Mouse (Mus musculus) midbrain, embryonic 11.5 days (tissue): ENCODE measurements around the gene Gipc3. TPM values are rescaled to one million over a fixed set of nuclear protein-coding genes. Genes with fewer than 3 reads are reported as not detected.

Experiments used
- ATAC-seq: fragments of 200-750 bp; cut with Nextera tagmentation; 2 replicates; pipeline ENCODE4 v1.8.0; 2017; ENCODE audit warnings: moderate TSS enrichment, moderate library complexity; ENCODE audit not compliant: low FRiP score
- DNase-seq: peaks from one replicate; pipeline ENCODE4 v3.0.0; 2015; ENCODE audit warnings: low spot score; ENCODE audit errors: missing footprints
- H3K27ac ChIP-seq: fragments of 300-500 bp; sonication (generic); 2 replicates; pipeline ENCODE4 v1.5.1; 2014; ENCODE audit warnings: low read depth, low read length
- H3K27me3 ChIP-seq: fragments of 300-500 bp; sonication (generic); 2 replicates; pipeline ENCODE4 v1.6.1; 2014; ENCODE audit warnings: mild to moderate bottlenecking, low read length, moderate library complexity, mixed read lengths; ENCODE audit not compliant: control insufficient read depth, insufficient read depth
- H3K36me3 ChIP-seq: fragments of 300-500 bp; sonication (generic); 2 replicates; pipeline ENCODE4 v1.6.1; 2014; ENCODE audit warnings: mild to moderate bottlenecking, low read length, moderate library complexity, mixed read lengths; ENCODE audit not compliant: control insufficient read depth, insufficient read depth
- H3K4me1 ChIP-seq: fragments of 300-500 bp; sonication (generic); 2 replicates; pipeline ENCODE4 v1.6.1; 2014; ENCODE audit warnings: low read length; ENCODE audit not compliant: control insufficient read depth, insufficient read depth
- H3K4me2 ChIP-seq: fragments of 300-500 bp; sonication (generic); 2 replicates; pipeline ENCODE4 v1.6.1; 2014; ENCODE audit warnings: mild to moderate bottlenecking, moderate library complexity
- H3K4me3 ChIP-seq: fragments of 300-500 bp; sonication (generic); 2 replicates; pipeline ENCODE4 v1.5.1; 2014; ENCODE audit warnings: low read depth, low read length
- H3K9ac ChIP-seq: fragments of 300-500 bp; sonication (generic); 2 replicates; pipeline ENCODE4 v1.6.1; 2014; ENCODE audit warnings: low read length
- H3K9me3 ChIP-seq: fragments of 300-500 bp; sonication (generic); 2 replicates; pipeline ENCODE4 v1.6.1; 2016; ENCODE audit warnings: low read length; ENCODE audit not compliant: control insufficient read depth
- WGBS: fragments of 180-500 bp; shearing (Covaris S2); extraction: QIAGEN DNeasy Blood & Tissue Kit; methylation state at CpG from one replicate; pipeline ENCODE4 v1.1.7; 2014; 5-methylcytosine and 5-hydroxymethylcytosine counted together
- polyA plus RNA-seq: library from polyadenylated mRNA; unstranded; fragments of >200 nt; fragmentation: Nextera tagmentation; extraction: Ambion mirVana; gene quantifications from 2 replicates; pipeline ENCODE4 v1.2.1, GENCODE M21; 2014

The Gipc3 gene
- polyA plus RNA-seq, 1 experiment from 2014 or later, result 0.04 TPM

DNA sequence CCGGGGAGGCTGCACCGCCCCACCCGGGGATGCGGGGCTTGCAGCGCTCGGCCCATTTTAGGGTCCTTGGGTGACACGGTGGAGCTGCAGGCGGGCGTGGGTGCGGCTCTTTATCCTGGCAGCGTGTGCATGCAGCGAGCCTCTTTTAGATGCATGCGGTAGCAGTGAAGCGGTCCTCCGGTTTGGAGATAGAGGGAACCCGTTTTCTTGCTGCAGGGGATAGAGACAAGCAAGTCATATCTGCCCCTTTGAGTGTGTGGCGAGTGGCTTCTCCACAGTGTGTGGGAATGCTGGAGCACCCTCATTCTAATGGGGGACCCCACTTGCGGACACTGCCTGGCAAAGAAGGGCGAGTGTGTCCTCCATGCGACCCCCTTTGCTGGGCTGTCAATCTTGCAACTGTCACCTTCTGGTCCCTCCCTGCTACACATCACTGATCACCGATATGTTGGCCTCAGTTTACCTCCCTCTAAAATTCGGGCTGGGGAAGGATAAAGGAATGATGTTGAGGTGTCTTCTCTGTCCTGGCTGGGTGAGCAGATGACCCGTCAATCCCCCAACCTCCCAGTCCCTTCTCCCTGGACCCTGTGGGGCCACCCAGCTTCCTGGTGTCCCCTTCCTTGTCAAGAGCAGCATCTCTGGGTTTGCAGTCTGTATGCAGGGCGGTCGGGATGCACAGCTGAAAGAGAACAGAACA is 49.6 kb downstream of the Gipc3 start:
- peaks cover 23% of the 10 kb centered on the region for H3K27me3 ChIP-seq
- ATAC-seq (no peak), DNase-seq (no peak)
- no peaks in the 10 kb centered on the region for H3K36me3 ChIP-seq
- peak overlapping the region; percentile 80 for H3K27ac ChIP-seq
- H3K4me2 ChIP-seq, result peak overlapping the region; percentile 64
- no peaks in the 10 kb centered on the region for H3K9me3 ChIP-seq
- H3K4me3 ChIP-seq, result peak overlapping the region; percentile 89
- peak overlapping the region; percentile 88 for H3K9ac ChIP-seq
- 5% methylated on average over 25 of the region's 25 CpGs for WGBS
- H3K4me1 ChIP-seq, result peaks cover 11% of the 10 kb centered on the region

DNA sequence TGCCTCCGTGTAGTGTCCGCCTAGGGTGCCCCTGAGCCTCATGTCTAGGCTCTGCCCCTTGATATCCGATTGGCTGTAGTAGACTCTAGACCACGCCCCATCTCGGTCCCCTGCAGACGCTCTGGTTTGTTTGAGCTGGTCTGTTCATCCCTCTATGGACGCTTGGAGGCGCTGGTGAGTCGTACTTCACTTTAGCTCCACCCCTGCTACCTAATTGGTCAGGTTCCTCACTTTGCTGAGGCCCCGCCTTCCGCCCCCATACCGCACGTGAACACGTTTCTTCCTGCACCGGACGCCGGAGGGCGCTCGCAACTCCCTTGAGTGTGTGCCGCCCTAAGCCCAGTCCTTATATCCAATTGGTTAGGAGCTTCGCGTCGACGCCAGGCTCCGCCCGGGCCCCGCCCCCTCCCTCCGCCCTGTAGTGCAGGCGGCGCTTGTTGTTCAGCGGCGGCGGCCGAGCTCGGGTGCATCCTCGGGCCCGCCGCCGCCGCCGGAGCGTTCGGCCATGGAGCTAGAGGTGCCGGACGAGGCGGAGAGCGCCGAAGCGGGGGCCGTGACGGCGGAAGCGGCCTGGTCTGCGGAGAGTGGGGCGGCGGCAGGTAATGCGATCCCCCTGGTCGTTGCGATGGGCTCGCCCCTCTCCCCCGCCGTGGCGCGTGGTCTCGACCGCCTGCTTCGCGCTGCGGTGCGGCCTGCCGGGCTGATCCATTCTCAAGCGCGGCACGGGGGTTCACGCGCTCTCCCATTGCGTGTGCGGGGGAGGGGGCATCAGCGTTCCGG is 50.3 kb downstream of the Gipc3 start, which contains the start of gene Pip5k1c:
Gene Pip5k1c (plus strand): TSS at position 410 of the 780 bp plus-strand sequence.
- peaks cover 23% of the 10 kb centered on the region for H3K27me3 ChIP-seq
- H3K4me1 ChIP-seq, result peaks cover 11% of the 10 kb centered on the region
- ATAC-seq, result peak; percentile 95

DNA sequence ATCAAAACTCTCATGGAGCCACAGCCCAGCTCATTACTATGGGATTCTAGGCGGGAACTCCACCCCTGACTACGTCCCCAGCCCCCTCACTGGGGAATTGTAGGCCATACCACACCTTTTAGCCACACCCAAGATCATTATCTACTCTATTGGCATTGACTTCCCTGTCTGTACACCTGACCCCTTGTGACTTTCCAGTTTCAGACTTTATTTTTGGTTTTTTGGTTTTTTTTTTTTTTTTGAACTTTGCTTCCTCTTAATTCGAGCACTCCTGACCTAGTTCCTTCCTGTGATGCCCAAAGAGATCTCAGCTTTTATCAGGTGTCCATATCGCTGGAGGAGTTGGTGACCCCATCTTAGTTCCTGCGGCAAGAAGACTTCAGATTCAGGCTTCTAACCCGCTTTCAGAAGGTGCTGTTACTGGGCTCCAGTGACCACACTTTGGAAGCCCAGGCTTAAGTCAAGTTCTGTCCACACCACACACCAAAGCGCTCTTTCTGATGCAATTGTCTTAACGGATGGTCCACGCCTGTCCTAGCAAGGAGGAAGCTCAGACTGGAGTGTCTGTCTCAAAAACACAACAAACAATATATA is 51.5 kb downstream of the Gipc3 start, which contains the start of gene Tjp3:
Gene Tjp3 (minus strand): TSS at position 71 of the 594 bp plus-strand sequence.
- Histone ChIP-seq H3K4me1 (peaks cover 11% of the 10 kb centered on the region), H3K9me3 (no peaks in the 10 kb centered on the region), H3K4me2 (no peak within 1 kb of the TSS), H3K4me3 (no peak within 1 kb of the TSS), H3K27ac (no peak within 1 kb of the TSS), H3K27me3 (peaks cover 23% of the 10 kb centered on the region), H3K9ac (no peak within 1 kb of the TSS), H3K36me3 (no peaks in the 10 kb centered on the region)
- 79% methylated on average over 9 of the region's 9 CpGs for WGBS
- ATAC-seq (no peak), DNase-seq (no peak)

More for the DNA sequence above, 50.3 kb downstream of the Gipc3 start, which contains the start of gene Pip5k1c:
- no peaks in the 10 kb centered on the region for H3K36me3 ChIP-seq
- under 1% methylated on average over 75 of the region's 80 CpGs for WGBS
- H3K9me3 ChIP-seq, result no peaks in the 10 kb centered on the region
- H3K9ac ChIP-seq, result peak within 1 kb of the TSS; percentile 88
- peak within 1 kb of the TSS; percentile 64 for H3K4me2 ChIP-seq
- H3K4me3 ChIP-seq, result peak within 1 kb of the TSS; percentile 89
- peak; percentile 100 for DNase-seq
- H3K27ac ChIP-seq, result peak within 1 kb of the TSS; percentile 80

DNA sequence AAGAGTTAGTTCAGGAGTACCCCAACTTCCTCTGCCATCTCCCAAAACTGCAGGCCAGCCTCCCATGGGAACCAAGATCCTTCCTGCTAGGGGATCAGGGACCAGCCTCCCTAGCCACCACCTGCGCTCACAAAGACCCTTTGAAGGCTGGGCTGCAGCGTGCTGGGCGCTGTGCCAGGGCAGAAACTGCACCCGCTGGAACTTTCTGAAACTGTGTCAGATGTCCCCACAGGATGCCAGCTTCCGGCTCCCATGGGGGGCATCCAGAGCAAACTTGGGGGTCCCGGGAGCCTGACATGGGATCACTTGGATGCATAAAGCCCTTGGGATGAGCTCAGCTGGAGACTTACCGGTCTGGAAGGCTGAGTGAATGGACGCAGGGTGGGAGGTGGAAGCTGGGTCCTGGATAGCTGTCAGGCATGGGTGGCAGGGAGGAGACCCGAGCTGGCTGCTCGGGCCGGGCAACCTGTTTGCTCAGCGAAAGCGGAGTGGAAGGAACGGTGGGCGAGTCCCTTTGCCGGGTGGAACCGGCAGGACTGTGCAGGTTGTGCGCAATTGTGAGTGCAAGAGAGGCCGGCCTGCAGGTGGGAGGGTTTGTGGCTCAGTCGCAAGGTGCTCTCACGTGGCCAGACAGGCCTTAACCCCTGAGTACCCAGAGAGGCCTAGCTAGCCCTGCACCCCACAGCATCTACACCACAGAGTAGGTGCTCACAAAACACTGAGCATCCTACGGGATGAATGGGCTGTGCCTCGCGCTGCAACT is 52.2 kb downstream of the Gipc3 start:
- no peak overlapping the region for H3K9ac ChIP-seq
- H3K4me1 ChIP-seq, result peaks cover 11% of the 10 kb centered on the region
- 14% methylated on average over 23 of the region's 24 CpGs for WGBS
- no peak overlapping the region for H3K27ac ChIP-seq
- no peak for DNase-seq
- no peak overlapping the region for H3K4me2 ChIP-seq
- no peaks in the 10 kb centered on the region for H3K9me3 ChIP-seq
- peaks cover 23% of the 10 kb centered on the region for H3K27me3 ChIP-seq
- no peak overlapping the region for H3K4me3 ChIP-seq
- ATAC-seq, result no peak
- H3K36me3 ChIP-seq, result no peaks in the 10 kb centered on the region

DNA sequence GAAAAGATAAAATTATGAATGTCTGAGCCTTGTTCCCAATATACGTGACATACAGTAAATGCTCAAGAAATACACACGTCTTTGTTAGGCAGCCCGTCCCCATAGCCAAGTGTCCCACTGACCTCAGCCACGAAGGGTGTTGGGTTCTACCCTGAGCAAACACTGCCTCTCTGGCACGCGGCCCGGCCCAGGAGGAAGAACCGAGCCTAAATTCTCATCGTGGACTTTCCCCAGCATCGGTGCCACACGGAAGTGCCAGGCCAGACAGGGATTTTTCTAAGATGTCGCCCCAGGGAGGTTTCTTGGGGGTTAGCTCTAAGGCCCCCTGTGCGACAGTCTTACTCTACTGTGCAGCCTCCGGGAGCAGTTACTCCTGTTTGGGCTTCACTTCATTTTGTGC is 53.3 kb downstream of the Gipc3 start:
- Histone ChIP-seq H3K36me3 (no peaks in the 10 kb centered on the region), H3K9ac (no peak overlapping the region), H3K4me1 (peaks cover 16% of the 10 kb centered on the region), H3K27ac (no peak overlapping the region), H3K9me3 (no peaks in the 10 kb centered on the region), H3K4me2 (no peak overlapping the region), H3K27me3 (peaks cover 29% of the 10 kb centered on the region), H3K4me3 (no peak overlapping the region)
- ATAC-seq (no peak), DNase-seq (no peak)
- 61% methylated on average over 14 of the region's 14 CpGs for WGBS

DNA sequence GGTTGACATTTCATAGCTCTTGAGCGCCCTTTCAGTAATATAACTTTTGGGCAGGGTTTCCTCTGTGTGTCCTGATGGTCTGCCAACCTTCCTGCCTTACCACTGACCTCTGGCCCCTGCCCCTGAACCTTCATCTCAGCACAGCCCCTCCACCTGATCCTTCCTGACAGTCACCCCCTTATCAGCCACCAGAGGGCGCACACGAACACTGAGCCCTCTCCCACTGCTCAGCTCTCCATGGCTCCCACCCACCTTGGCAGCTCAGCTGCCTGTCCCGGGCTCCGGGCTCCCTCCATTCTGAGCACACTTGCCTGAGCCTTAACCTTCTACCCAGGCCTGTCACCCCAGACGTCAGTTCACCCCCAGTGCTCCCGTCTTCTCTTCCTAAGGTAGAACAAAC is 53.8 kb downstream of the Gipc3 start:
- Histone ChIP-seq H3K9me3 (no peaks in the 10 kb centered on the region), H3K4me2 (no peak overlapping the region), H3K4me1 (peaks cover 11% of the 10 kb centered on the region), H3K27me3 (peaks cover 33% of the 10 kb centered on the region), H3K27ac (no peak overlapping the region), H3K9ac (no peak overlapping the region), H3K36me3 (no peaks in the 10 kb centered on the region), H3K4me3 (no peak overlapping the region)
- WGBS, result 3% methylated on average over 7 of the region's 7 CpGs
- DNase-seq (peak; percentile 94), ATAC-seq (no peak)

DNA sequence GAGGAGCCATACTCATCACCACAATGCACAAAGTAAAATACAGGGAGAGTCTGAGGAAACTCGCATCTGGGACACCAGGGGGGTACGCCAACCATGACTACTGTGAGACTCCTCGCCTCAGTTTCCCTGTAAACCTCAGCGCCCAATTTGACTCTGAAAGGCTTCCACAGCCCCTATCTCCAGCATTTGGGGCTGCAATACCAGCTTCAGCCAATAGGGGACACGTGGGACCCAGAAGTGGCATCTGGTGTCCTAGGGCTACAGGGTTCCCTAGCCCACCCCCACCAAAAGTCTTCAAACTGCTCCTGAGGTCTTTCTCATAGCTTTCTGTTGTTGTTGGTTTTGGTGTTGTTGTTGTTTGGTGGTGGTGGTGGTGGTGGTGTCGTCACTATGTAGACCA is 54.5 kb downstream of the Gipc3 start:
- H3K36me3 ChIP-seq, result no peaks in the 10 kb centered on the region
- peaks cover 5% of the 10 kb centered on the region for H3K4me1 ChIP-seq
- no peak for ATAC-seq
- H3K27me3 ChIP-seq, result peaks cover 39% of the 10 kb centered on the region
- WGBS, result 27% methylated on average over 6 of the region's 6 CpGs
- no peaks in the 10 kb centered on the region for H3K9me3 ChIP-seq
- H3K27ac ChIP-seq, result no peak overlapping the region
- no peak overlapping the region for H3K4me3 ChIP-seq
- DNase-seq, result peak; percentile 96
- no peak overlapping the region for H3K9ac ChIP-seq
- no peak overlapping the region for H3K4me2 ChIP-seq

DNA sequence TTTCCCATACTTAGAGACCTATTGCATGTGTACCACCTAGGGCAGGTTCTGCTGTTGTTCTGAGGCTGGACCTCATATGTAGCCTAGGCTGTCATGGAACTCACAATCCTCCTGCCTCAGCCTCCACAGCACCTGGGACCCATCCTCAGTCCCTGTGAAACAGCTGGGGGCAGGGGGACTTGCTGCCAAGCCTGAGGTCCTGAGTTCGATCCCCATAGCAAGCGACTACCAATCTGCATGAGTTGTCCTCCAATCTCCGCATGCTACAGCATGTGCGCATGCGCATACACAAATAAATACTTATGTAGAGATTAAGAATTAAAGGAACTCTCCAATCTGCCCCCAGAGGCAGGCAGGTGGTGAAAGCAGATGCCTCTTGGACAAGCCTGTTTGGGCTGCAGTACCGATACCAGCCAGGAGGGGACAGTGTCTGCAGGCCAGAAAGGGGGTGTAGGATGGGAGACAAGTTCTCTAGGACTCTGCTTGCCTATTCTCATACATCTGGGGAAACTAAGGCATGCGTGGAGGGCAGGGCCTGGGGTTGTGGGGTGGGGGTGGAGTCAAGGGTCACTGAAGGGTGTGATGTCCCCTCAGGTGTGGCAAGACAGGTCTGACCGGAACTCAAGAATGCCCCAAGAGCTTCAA is 55.4 kb downstream of the Gipc3 start:
- H3K4me2 ChIP-seq, result no peak overlapping the region
- no peaks in the 10 kb centered on the region for H3K36me3 ChIP-seq
- H3K9ac ChIP-seq, result no peak overlapping the region
- peaks cover 44% of the 10 kb centered on the region for H3K27me3 ChIP-seq
- no peaks in the 10 kb centered on the region for H3K9me3 ChIP-seq
- no peak overlapping the region for H3K4me3 ChIP-seq
- ATAC-seq, result no peak
- peak; percentile 94 for DNase-seq
- H3K27ac ChIP-seq, result no peak overlapping the region
- WGBS, result 63% methylated on average over 8 of the region's 8 CpGs
- H3K4me1 ChIP-seq, result peaks cover 5% of the 10 kb centered on the region
